9 mouse cellular contexts compared by ENCODE assay signal in genomic region chr11:32105750-32106646, GRCm38 (mm10).
DNase-seq lines count a peak whose midpoint lies in the region; ATAC-seq lines count a peak whose summit lies in the region.
"Had no signal": no experiment of that assay in that cellular context is flagged by ENCODE, and none has a peak within 500 bp of the region (broad histone marks: within the 10 kb centered on the region; RNA-seq: fewer than 3 reads in every experiment).

No protein-coding gene starts in this region.

- ATAC-seq in hindbrain, embryonic 16.5 days, result peak; percentile 62
- peak; percentile 67 for ATAC-seq in neural tube, embryonic 15.5 days (ENCODE audit: low FRiP score)
- ATAC-seq in liver, embryonic 11.5 days (replicated peaks; ENCODE audit: low FRiP score), result no peak

- no peaks in the 10 kb centered on the region for H3K36me3 ChIP-seq in hindbrain, embryonic 16.5 days (ENCODE audit: control insufficient read depth, insufficient read depth, low read length)
- no peaks in the 10 kb centered on the region for H3K36me3 ChIP-seq in neural tube, embryonic 15.5 days
- no peaks in the 10 kb centered on the region for H3K36me3 ChIP-seq in liver, embryonic 11.5 days (ENCODE audit: control insufficient read depth, insufficient read depth, low read length)

- no peak overlapping the region for H3K4me3 ChIP-seq in hindbrain, embryonic 16.5 days (ENCODE audit: low read length)
- H3K4me3 ChIP-seq in neural tube, embryonic 15.5 days (replicated peaks), result no peak overlapping the region
- no peak overlapping the region for H3K4me3 ChIP-seq in liver, embryonic 11.5 days (ENCODE audit: low read depth, low read length)

- peak overlapping the region; percentile 54; the same call in 1 of the 2 replicates for H3K27ac ChIP-seq in hindbrain, embryonic 16.5 days (ENCODE audit: low read depth, low read length)
- H3K27ac ChIP-seq in neural tube, embryonic 15.5 days (replicated peaks), result peak overlapping the region; percentile 34
- no peak overlapping the region for H3K27ac ChIP-seq in liver, embryonic 11.5 days (ENCODE audit: low read depth, low read length)

- no peaks in the 10 kb centered on the region for H3K27me3 ChIP-seq in hindbrain, embryonic 16.5 days (replicated peaks; ENCODE audit: control insufficient read depth, insufficient read depth, low read length)
- H3K27me3 ChIP-seq in neural tube, embryonic 15.5 days (replicated peaks), result no peaks in the 10 kb centered on the region
- 0 out of 2 replicates have a peak, but pooled peaks cover 2% of the 10 kb centered on the region for H3K27me3 ChIP-seq in liver, embryonic 11.5 days (replicated peaks; ENCODE audit: control insufficient read depth, insufficient read depth, low read length)

- H3K4me2 ChIP-seq in hindbrain, embryonic 16.5 days (ENCODE audit: low read length), result no peak overlapping the region
- no peak overlapping the region for H3K4me2 ChIP-seq in neural tube, embryonic 15.5 days
- H3K4me2 ChIP-seq in liver, embryonic 11.5 days, result no peak overlapping the region

- peak; percentile 56 for DNase-seq in embryo, embryonic 10 days (ENCODE audit: low spot score)
- DNase-seq in embryo, embryonic 9.5 days (ENCODE audit: extremely low spot score), result no peak
- DNase-seq in embryo, embryonic 10.5 days (ENCODE audit: low spot score), result peak; percentile 40
- no peak for DNase-seq in c-Kit-positive CD71-positive TER-119-positive erythroid progenitor cells, embryonic 14.5 days (ENCODE audit: low spot score)
- no peak for DNase-seq in liver, embryonic 11.5 days (ENCODE audit: low spot score)
- no peak for DNase-seq in left cerebral cortex, postnatal 36 days (ENCODE audit: low spot score in 2 of 2)
- DNase-seq: adrenal gland, adult 2 months had no signal

- no peaks in the 10 kb centered on the region for H3K9me3 ChIP-seq in hindbrain, embryonic 16.5 days (ENCODE audit: control insufficient read depth, low read length)
- H3K9me3 ChIP-seq in neural tube, embryonic 15.5 days (replicated peaks), result no peaks in the 10 kb centered on the region
- H3K9me3 ChIP-seq in liver, embryonic 11.5 days (ENCODE audit: control insufficient read depth, low read length), result no peaks in the 10 kb centered on the region

- WGBS in hindbrain, embryonic 16.5 days, result 29% methylated on average over 10 of the region's 10 CpGs
- 21% methylated on average over 10 of the region's 10 CpGs for WGBS in neural tube, embryonic 15.5 days
- WGBS in liver, embryonic 11.5 days, result 51% methylated on average over 10 of the region's 10 CpGs

- intact Hi-C loops in left cerebral cortex, postnatal 36 days (cut with DNase I), result no loop called here

- peaks cover 12% of the 10 kb centered on the region for H3K4me1 ChIP-seq in hindbrain, embryonic 16.5 days (ENCODE audit: control insufficient read depth, insufficient read depth, low read depth, low read length)
- H3K4me1 ChIP-seq in neural tube, embryonic 15.5 days, result peaks cover 37% of the 10 kb centered on the region
- H3K4me1 ChIP-seq in liver, embryonic 11.5 days (replicated peaks; ENCODE audit: control insufficient read depth, insufficient read depth, low read length), result no peaks in the 10 kb centered on the region; the same call in 1 of the 2 replicates

- H3K9ac ChIP-seq in hindbrain, embryonic 16.5 days (ENCODE audit: low read depth, low read length), result no peak overlapping the region
- no peak overlapping the region for H3K9ac ChIP-seq in neural tube, embryonic 15.5 days (replicated peaks)
- no peak overlapping the region for H3K9ac ChIP-seq in liver, embryonic 11.5 days (ENCODE audit: low read depth, low read length)

Comparison
In these comparisons a context has a peak if more than half of its experiments do, and no peak if none do; other contexts are left out.
1. DNase-seq: peak in embryo, embryonic 10 days (single experiment) and embryo, embryonic 10.5 days (single experiment); none in embryo, embryonic 9.5 days (single experiment), c-Kit-positive CD71-positive TER-119-positive erythroid progenitor cells, embryonic 14.5 days (single experiment), liver, embryonic 11.5 days (single experiment) and left cerebral cortex, postnatal 36 days (0 of 2).